Mouse (Mus musculus): ENCODE data around the gene Hcrtr1. TPM values are rescaled to one million over a fixed set of nuclear protein-coding genes. Genes with fewer than 3 reads are reported as not detected.

The Hcrtr1 gene
- polyA plus RNA-seq, 1 experiment from 2014 or later: 0.13 TPM

DNA sequence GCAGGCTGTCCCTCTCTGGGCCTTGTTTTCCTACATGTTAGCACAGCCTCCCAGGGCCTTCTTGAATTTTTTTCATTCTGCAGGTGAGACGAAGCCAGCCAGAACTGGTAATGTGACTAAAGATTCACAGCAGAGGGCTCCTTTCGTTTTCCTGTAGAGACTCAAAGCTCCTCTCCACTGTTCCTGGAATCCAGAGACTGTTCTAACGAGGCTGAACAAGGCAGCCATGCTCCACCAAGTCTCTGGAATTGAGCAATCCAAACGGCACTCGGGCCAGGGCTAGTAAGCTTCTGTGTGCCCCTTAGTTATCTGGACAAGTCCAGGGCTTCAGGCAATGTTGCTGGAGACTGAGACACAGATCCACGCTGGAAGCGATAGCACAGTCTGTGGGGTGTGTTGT lies 38.4 kb upstream of the Hcrtr1 start:
- Histone ChIP-seq H3K36me3 (ENCODE audit: control insufficient read depth, insufficient read depth, low read length) (no peaks in the 10 kb centered on the region), H3K27me3 (replicated peaks; ENCODE audit: control insufficient read depth, insufficient read depth, low read length) (peaks cover 3% of the 10 kb centered on the region; the same call in 1 of the 2 replicates), H3K4me3 (ENCODE audit: low read depth, low read length) (no peak overlapping the region), H3K27ac (ENCODE audit: low read depth, low read length) (no peak overlapping the region), H3K9ac (ENCODE audit: low read length) (no peak overlapping the region), H3K4me1 (ENCODE audit: control insufficient read depth, insufficient read depth, low read length) (peaks cover 9% of the 10 kb centered on the region), H3K9me3 (replicated peaks; ENCODE audit: control insufficient read depth, low read length) (no peaks in the 10 kb centered on the region), H3K4me2 (ENCODE audit: low read length) (no peak overlapping the region)
- 61% methylated on average over 7 of the region's 7 CpGs for WGBS
- ATAC-seq (no peak), DNase-seq (ENCODE audit: low spot score) (no peak)

DNA sequence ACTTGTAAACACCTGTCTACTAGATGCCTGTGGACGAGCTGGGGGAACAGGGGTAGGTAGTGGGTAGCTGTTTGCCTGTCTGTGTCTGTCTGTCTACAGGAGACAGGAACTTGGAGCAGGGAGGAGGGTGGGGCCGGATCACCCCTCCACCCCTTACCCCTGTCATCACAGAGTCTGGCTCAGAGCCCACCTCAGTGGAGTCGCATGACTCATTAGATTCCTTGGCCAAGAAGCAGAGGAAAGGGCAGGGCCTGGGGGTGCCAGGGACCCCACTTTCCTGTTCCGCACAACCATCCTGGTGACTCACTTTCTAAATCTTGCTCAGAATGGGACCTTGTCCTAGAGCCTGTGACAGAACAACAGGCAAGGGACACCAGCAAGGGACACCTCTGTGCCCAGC lies 37.9 kb upstream of the Hcrtr1 start:
- no peak overlapping the region for H3K4me2 ChIP-seq (ENCODE audit: low read length)
- no peak overlapping the region for H3K4me3 ChIP-seq (ENCODE audit: low read depth, low read length)
- H3K9me3 ChIP-seq (replicated peaks; ENCODE audit: control insufficient read depth, low read length): no peaks in the 10 kb centered on the region
- H3K9ac ChIP-seq (ENCODE audit: low read length): no peak overlapping the region
- H3K4me1 ChIP-seq (ENCODE audit: control insufficient read depth, insufficient read depth, low read length): peaks cover 9% of the 10 kb centered on the region
- WGBS: 71% methylated on average over 4 of the region's 4 CpGs
- peaks cover 3% of the 10 kb centered on the region; the same call in 1 of the 2 replicates for H3K27me3 ChIP-seq (replicated peaks; ENCODE audit: control insufficient read depth, insufficient read depth, low read length)
- no peak overlapping the region for H3K27ac ChIP-seq (ENCODE audit: low read depth, low read length)
- H3K36me3 ChIP-seq (ENCODE audit: control insufficient read depth, insufficient read depth, low read length): no peaks in the 10 kb centered on the region
- ATAC-seq: no peak
- DNase-seq (ENCODE audit: low spot score): no peak

DNA sequence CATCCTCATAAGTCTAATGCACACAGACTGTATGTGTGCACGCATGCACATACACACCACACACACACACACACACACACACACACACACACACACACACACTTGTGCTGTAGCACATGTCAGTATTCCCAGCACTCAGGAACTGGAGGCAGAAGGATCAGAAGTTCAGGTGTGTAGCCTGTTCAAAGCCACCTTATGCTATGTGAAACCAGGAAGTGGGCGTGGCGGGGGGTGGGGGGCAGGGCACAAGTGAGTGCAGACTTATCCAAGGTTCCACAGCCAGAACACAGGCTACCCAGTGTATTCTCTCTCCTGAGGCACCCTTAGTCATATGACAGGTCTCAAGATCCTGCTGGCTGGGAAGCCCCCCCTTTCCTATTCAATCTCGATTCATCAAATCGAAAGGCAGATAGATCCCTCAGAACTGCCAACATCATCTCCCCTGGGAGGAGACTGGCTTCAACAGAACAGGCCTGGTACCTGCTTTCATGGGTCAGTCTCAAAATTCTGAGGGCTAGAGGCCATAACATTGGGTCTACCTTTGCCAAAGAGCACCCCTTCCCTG lies 37.1 kb upstream of the Hcrtr1 start:
- Histone ChIP-seq H3K27me3 (replicated peaks; ENCODE audit: control insufficient read depth, insufficient read depth, low read length) (peaks cover 3% of the 10 kb centered on the region; the same call in 1 of the 2 replicates), H3K4me1 (ENCODE audit: control insufficient read depth, insufficient read depth, low read length) (peaks cover 9% of the 10 kb centered on the region), H3K9ac (ENCODE audit: low read length) (no peak overlapping the region), H3K4me2 (ENCODE audit: low read length) (no peak overlapping the region), H3K27ac (ENCODE audit: low read depth, low read length) (no peak overlapping the region), H3K9me3 (replicated peaks; ENCODE audit: control insufficient read depth, low read length) (no peaks in the 10 kb centered on the region), H3K36me3 (ENCODE audit: control insufficient read depth, insufficient read depth, low read length) (no peaks in the 10 kb centered on the region), H3K4me3 (ENCODE audit: low read depth, low read length) (no peak overlapping the region)
- DNase-seq (ENCODE audit: low spot score): no peak
- ATAC-seq: no peak
- WGBS: 78% methylated on average over 5 of the region's 5 CpGs

DNA sequence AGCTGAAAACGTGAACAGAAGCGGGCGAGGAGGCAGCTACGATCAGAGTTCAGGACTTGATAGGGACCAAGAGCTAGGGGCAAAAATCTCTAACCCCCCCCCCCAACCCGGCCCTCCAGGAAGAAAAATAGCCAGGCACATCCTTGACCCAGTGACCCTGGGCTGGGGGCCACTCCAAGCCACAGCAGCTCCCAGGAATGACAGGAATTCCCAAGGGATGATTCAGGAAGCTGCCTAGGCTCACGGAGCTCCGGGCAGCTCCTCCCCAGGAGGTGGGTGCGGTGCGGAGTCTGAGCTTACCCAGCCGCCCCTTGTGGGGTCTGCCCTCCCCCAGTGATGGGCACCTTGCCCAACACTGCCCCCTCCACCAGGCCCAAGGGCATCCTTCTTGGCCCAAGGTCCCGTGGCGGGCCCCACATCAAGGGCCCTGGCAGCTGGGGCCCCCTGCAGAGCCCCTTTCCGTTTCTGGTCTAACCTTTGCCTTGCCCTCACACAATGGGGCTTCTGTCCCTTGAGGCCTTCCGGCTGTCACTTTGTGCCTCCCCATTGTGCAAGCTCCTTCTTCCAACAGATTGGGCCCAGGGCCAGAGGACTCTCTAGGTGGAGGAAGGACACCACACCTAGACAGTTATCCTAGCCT lies 36.0 kb upstream of the Hcrtr1 start, which contains the start of gene Tinagl1:
Gene Tinagl1, minus strand, starts transcription at position 51 of the 640 bp plus-strand sequence.
- no peak for ATAC-seq
- Histone ChIP-seq H3K4me3 (ENCODE audit: low read depth, low read length) (no peak within 1 kb of the TSS), H3K27ac (ENCODE audit: low read depth, low read length) (no peak within 1 kb of the TSS), H3K9me3 (replicated peaks; ENCODE audit: control insufficient read depth, low read length) (no peaks in the 10 kb centered on the region), H3K4me2 (ENCODE audit: low read length) (peak within 1 kb of the TSS; percentile 16; the same call in 1 of the 2 replicates), H3K36me3 (ENCODE audit: control insufficient read depth, insufficient read depth, low read length) (no peaks in the 10 kb centered on the region), H3K4me1 (ENCODE audit: control insufficient read depth, insufficient read depth, low read length) (peaks cover 9% of the 10 kb centered on the region), H3K9ac (ENCODE audit: low read length) (no peak within 1 kb of the TSS), H3K27me3 (replicated peaks; ENCODE audit: control insufficient read depth, insufficient read depth, low read length) (peaks cover 3% of the 10 kb centered on the region; the same call in 1 of the 2 replicates)
- 2% methylated on average over 14 of the region's 14 CpGs for WGBS
- no peak for DNase-seq (ENCODE audit: low spot score)

DNA sequence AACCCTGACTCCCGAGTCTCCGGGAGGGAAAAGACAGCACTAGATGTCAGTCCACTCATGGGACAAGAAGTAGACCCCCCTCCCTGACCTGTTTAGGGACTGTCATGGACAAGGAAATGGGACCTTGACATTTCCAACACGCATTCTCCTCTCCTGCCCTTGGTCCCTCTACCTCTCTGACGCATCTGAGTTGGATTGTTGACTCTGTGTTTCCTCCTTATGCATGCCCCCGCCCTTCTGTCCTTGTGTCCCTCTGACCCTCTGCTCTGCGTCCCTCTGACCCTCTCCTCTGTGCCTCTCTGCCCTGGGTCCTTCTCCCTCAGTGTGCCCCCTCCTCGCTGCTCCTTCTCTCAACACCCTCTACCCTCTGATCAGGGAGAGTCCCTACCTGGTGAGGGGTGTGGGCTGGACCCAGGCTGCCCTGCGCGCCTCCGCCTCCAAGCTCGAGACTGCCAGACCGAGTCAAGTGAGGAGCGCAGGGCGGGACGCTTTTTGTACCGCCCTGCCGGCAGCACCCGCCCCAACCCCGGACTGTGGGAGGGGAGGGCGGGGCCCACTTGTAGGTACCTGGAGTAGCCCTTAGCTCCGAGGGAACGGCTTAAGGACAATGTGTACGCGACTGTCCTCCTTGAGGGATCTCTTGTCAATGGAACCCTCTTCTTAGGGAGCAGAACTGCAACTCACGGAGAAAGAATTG lies 35.3 kb upstream of the Hcrtr1 start:
- DNase-seq (ENCODE audit: low spot score) (no peak), ATAC-seq (no peak)
- Histone ChIP-seq H3K9me3 (replicated peaks; ENCODE audit: control insufficient read depth, low read length) (no peaks in the 10 kb centered on the region), H3K4me3 (ENCODE audit: low read depth, low read length) (no peak overlapping the region), H3K27me3 (replicated peaks; ENCODE audit: control insufficient read depth, insufficient read depth, low read length) (peaks cover 3% of the 10 kb centered on the region; the same call in 1 of the 2 replicates), H3K4me1 (ENCODE audit: control insufficient read depth, insufficient read depth, low read length) (peaks cover 9% of the 10 kb centered on the region), H3K4me2 (ENCODE audit: low read length) (peak overlapping the region; percentile 16; the same call in 1 of the 2 replicates), H3K27ac (ENCODE audit: low read depth, low read length) (no peak overlapping the region), H3K9ac (ENCODE audit: low read length) (no peak overlapping the region), H3K36me3 (ENCODE audit: control insufficient read depth, insufficient read depth, low read length) (no peaks in the 10 kb centered on the region)
- WGBS: 7% methylated on average over 25 of the region's 25 CpGs

DNA sequence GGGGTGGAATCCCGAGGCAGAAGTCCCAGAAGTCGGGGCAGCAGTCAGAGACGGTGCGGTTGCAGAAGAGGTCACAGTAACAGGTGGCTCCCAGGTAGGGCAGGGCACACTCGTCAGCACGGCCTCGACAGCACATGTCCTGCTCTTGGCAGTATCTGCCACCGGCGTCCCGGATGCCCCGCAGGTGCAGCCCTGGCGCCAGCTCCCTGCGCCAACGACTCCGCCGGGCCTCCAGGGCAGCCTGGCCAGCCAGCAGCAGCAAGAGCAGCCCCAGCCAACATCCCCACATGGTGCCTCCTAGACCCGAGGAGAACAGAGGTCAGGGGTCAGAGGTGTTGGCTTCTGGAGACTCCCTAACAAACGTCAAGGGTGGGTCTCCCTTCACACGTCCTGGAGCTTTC lies 34.8 kb upstream of the Hcrtr1 start:
- Histone ChIP-seq H3K36me3 (ENCODE audit: control insufficient read depth, insufficient read depth, low read length) (no peaks in the 10 kb centered on the region), H3K27ac (ENCODE audit: low read depth, low read length) (no peak overlapping the region), H3K9me3 (replicated peaks; ENCODE audit: control insufficient read depth, low read length) (no peaks in the 10 kb centered on the region), H3K4me3 (ENCODE audit: low read depth, low read length) (no peak overlapping the region), H3K9ac (ENCODE audit: low read length) (no peak overlapping the region), H3K27me3 (replicated peaks; ENCODE audit: control insufficient read depth, insufficient read depth, low read length) (peaks cover 3% of the 10 kb centered on the region; the same call in 1 of the 2 replicates), H3K4me2 (ENCODE audit: low read length) (no peak overlapping the region), H3K4me1 (ENCODE audit: control insufficient read depth, insufficient read depth, low read length) (peaks cover 9% of the 10 kb centered on the region)
- 52% methylated on average over 19 of the region's 19 CpGs for WGBS
- no peak for ATAC-seq
- no peak for DNase-seq (ENCODE audit: low spot score)

DNA sequence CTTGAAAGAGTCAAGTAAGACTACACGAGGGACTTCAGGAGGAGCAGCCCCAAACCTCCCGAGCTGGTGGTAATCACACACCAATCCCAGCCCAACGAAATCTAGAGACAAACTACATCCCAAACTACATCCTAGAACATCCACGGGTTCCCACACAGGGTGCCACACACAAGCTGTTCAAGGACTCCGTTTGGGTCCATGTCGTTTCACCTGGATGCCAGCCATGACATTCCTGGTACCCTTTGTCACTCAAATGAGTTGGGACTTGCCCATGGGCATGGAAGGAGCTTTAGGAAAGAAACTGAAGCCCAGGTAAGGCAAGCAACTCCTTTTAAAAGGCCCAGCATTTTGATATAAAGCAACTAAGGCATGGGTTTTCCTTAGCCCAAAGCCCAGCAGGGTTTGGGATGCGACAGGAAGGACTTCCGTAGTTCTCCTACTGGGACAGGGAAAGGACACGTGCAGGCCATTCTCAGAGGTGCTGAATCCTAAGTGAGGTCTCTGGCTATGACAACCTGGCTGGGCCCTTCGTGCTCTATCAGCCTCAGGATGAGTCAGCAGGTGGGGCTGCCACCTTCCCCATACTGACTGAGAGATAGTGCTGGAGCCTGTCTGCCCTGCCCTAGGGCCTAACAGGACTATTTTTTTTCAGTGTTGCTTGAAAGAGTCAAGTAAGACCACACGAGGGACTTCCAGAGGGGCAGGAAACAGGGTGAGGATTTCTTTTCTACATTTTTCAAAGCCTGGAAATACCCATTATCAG lies 34.1 kb upstream of the Hcrtr1 start:
- no peak overlapping the region for H3K4me3 ChIP-seq (ENCODE audit: low read depth, low read length)
- H3K9me3 ChIP-seq (replicated peaks; ENCODE audit: control insufficient read depth, low read length): no peaks in the 10 kb centered on the region
- no peak for DNase-seq (ENCODE audit: low spot score)
- H3K9ac ChIP-seq (ENCODE audit: low read length): no peak overlapping the region
- no peaks in the 10 kb centered on the region for H3K36me3 ChIP-seq (ENCODE audit: control insufficient read depth, insufficient read depth, low read length)
- no peak for ATAC-seq
- WGBS: 72% methylated on average over 11 of the region's 11 CpGs
- no peak overlapping the region for H3K27ac ChIP-seq (ENCODE audit: low read depth, low read length)
- peaks cover 3% of the 10 kb centered on the region; the same call in 1 of the 2 replicates for H3K27me3 ChIP-seq (replicated peaks; ENCODE audit: control insufficient read depth, insufficient read depth, low read length)
- H3K4me2 ChIP-seq (ENCODE audit: low read length): no peak overlapping the region
- peaks cover 9% of the 10 kb centered on the region for H3K4me1 ChIP-seq (ENCODE audit: control insufficient read depth, insufficient read depth, low read length)

DNA sequence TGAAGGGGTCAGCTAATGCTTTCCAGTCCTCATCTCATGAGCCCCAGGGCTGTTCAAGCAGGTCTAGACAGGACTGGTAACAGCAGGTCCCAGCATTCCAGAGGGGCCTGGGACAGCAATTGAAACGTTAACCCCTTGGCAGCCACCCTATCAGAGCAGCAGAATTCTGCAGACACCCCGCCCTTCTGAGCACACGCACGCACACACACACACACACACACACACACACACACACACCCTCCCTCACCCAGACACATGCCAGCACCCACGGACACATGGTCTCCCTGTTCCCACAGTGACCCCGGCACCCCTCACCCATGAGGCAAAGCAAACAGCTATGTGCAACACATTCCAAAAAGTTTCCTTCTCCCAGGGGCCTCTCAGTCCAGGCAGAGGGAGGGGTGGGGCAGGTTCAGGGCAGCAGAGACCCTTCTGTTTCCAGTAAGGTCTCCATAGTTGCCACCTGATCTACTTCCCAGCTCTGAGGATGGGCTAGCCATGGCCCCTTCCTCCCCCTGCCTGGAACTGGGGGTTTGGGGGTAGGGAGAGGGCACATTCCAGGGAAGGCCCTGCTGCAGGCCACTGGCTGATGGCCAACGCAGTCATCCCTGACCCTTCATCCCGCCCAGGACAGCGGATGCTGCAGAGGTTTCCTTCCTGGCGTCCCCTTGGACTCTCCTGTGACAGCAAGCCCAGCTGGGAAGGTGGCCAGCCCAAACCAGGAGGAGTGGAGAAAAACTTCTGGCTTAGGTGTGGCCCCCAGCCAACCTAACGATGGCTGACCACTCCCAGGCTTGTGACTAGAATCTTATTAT lies 33.0 kb upstream of the Hcrtr1 start:
- no peak overlapping the region for H3K4me2 ChIP-seq (ENCODE audit: low read length)
- no peak overlapping the region for H3K9ac ChIP-seq (ENCODE audit: low read length)
- no peak overlapping the region for H3K4me3 ChIP-seq (ENCODE audit: low read depth, low read length)
- peaks cover 9% of the 10 kb centered on the region for H3K4me1 ChIP-seq (ENCODE audit: control insufficient read depth, insufficient read depth, low read length)
- no peak overlapping the region for H3K27ac ChIP-seq (ENCODE audit: low read depth, low read length)
- no peak for DNase-seq (ENCODE audit: low spot score)
- H3K9me3 ChIP-seq (replicated peaks; ENCODE audit: control insufficient read depth, low read length): no peaks in the 10 kb centered on the region
- no peak for ATAC-seq
- H3K36me3 ChIP-seq (ENCODE audit: control insufficient read depth, insufficient read depth, low read length): no peaks in the 10 kb centered on the region
- 81% methylated on average over 11 of the region's 11 CpGs for WGBS
- peaks cover 3% of the 10 kb centered on the region; the same call in 1 of the 2 replicates for H3K27me3 ChIP-seq (replicated peaks; ENCODE audit: control insufficient read depth, insufficient read depth, low read length)
